Mouse (Mus musculus) MEL (cell line): ENCODE results near the gene Fblim1. TPM values are rescaled to one million over a fixed set of nuclear protein-coding genes. Genes with fewer than 3 reads are reported as not detected.

Experiments
- DNase-seq: peaks from one replicate; pipeline ENCODE4 v3.0.0; 2011; ENCODE audit warnings: low read depth, low spot score
- H3K27ac ChIP-seq: 2 replicates; pipeline ENCODE4 v1.5.1; 2012; ENCODE audit warnings: low read depth, mild to moderate bottlenecking, control low read depth, low read length, moderate library complexity; ENCODE audit not compliant: control insufficient read depth
- H3K27me3 ChIP-seq, 2 experiments: fragments of 150-350 bp in 1 of 2; sonication (generic) in 1 of 2; 2 replicates each; pipeline ENCODE4 v1.6.1; 2012; ENCODE audit warnings: low read length in 2 of 2, mild to moderate bottlenecking in 2 of 2, improper control_type of control experiment in 1 of 2, moderate library complexity in 1 of 2; ENCODE audit not compliant: insufficient read depth in 2 of 2, control insufficient read depth in 1 of 2
- H3K36me3 ChIP-seq, 2 experiments: 2 replicates each; pipeline ENCODE4 v1.6.1; 2012 to 2014; ENCODE audit warnings: low read length in 2 of 2, improper control_type of control experiment in 1 of 2, inconsistent platforms in 1 of 2, mild to moderate bottlenecking in 1 of 2; ENCODE audit not compliant: insufficient read depth in 2 of 2, control insufficient read depth in 1 of 2
- H3K4me1 ChIP-seq, 2 experiments: fragments of 150-350 bp in 1 of 2; sonication (generic) in 1 of 2; 2 replicates each; pipeline ENCODE4 v1.6.1; 2012; ENCODE audit warnings: low read length in 2 of 2, improper control_type of control experiment in 1 of 2, mild to moderate bottlenecking in 1 of 2; ENCODE audit not compliant: insufficient read depth in 2 of 2, control insufficient read depth in 1 of 2
- H3K4me3 ChIP-seq, 2 experiments: fragments of 150-350 bp in 1 of 2; sonication (generic) in 1 of 2; 2 replicates each; pipeline ENCODE4 v1.5.1; 2012; ENCODE audit warnings: low read depth in 2 of 2, low read length in 2 of 2, mild to moderate bottlenecking in 2 of 2, moderate library complexity in 2 of 2, control low read depth in 1 of 2, improper control_type of control experiment in 1 of 2; ENCODE audit not compliant: control insufficient read depth in 1 of 2, insufficient read depth in 1 of 2
- H3K79me2 ChIP-seq: 2 replicates; pipeline ENCODE4 v1.6.1; 2012; ENCODE audit warnings: mild to moderate bottlenecking, low read length, moderate library complexity; ENCODE audit not compliant: control insufficient read depth, poor library complexity, insufficient read depth
- H3K9ac ChIP-seq: 2 replicates; pipeline ENCODE4 v1.6.1; 2012; ENCODE audit warnings: low read depth, mild to moderate bottlenecking, control low read depth, low read length, moderate library complexity; ENCODE audit not compliant: control insufficient read depth, poor library complexity, severe bottlenecking
- H3K9me3 ChIP-seq: fragments of 150-350 bp; sonication (generic); replicated peaks from 2 replicates; pipeline ENCODE4 v1.6.1; 2012; ENCODE audit warnings: mild to moderate bottlenecking, low read length, improper control_type of control experiment, moderate library complexity; ENCODE audit not compliant: insufficient read depth
- CHD1 ChIP-seq: IDR thresholded peaks from 2 replicates; pipeline ENCODE4 v1.6.1; 2012; ENCODE audit warnings: low read depth, mild to moderate bottlenecking, inconsistent platforms, low read length, improper control_type of control experiment
- ETS1 ChIP-seq: IDR thresholded peaks from 2 replicates; pipeline ENCODE4 v1.6.1; 2012; ENCODE audit warnings: low read depth, mild to moderate bottlenecking, inconsistent platforms, low read length, improper control_type of control experiment, moderate library complexity
- GABPA ChIP-seq: IDR thresholded peaks from 2 replicates; pipeline ENCODE4 v1.6.1; 2012; ENCODE audit warnings: low read depth, mild to moderate bottlenecking, inconsistent platforms, low read length, improper control_type of control experiment, moderate library complexity
- HCFC1 ChIP-seq: IDR thresholded peaks from 2 replicates; pipeline ENCODE4 v1.6.1; 2012; ENCODE audit warnings: low read depth, mild to moderate bottlenecking, inconsistent platforms, low read length, improper control_type of control experiment, moderate library complexity
- JUND ChIP-seq: IDR thresholded peaks from 2 replicates; pipeline ENCODE4 v1.6.1; 2011; ENCODE audit warnings: low read depth, mild to moderate bottlenecking, improper control_type of control experiment, low read length
- KAT2A ChIP-seq: conservative IDR thresholded peaks from 2 replicates; pipeline ENCODE4 v1.6.1; 2012; ENCODE audit warnings: low read depth, low read length, improper control_type of control experiment, inconsistent platforms
- MEF2A ChIP-seq: IDR thresholded peaks from 2 replicates; pipeline ENCODE4 v1.6.1; 2014; ENCODE audit warnings: low read depth, mild to moderate bottlenecking, inconsistent platforms, low read length, improper control_type of control experiment; ENCODE audit not compliant: poor library complexity, insufficient replicate concordance, severe bottlenecking; ENCODE audit errors: extremely low read depth
- MYC ChIP-seq: IDR thresholded peaks from 2 replicates; pipeline ENCODE4 v1.6.1; 2011; ENCODE audit warnings: low read depth, mild to moderate bottlenecking, low read length, improper control_type of control experiment, moderate library complexity
- NRF1 ChIP-seq: IDR thresholded peaks from 2 replicates; pipeline ENCODE4 v1.6.1; 2014; ENCODE audit warnings: low read depth, mild to moderate bottlenecking, inconsistent platforms, low read length, improper control_type of control experiment, moderate library complexity; ENCODE audit not compliant: poor library complexity, insufficient read depth, severe bottlenecking
- POLR2A ChIP-seq, 2 experiments: IDR thresholded peaks; 2 replicates each; pipeline ENCODE4 v1.6.1; 2011 to 2012; ENCODE audit warnings: low read length in 2 of 2, mild to moderate bottlenecking in 2 of 2, control low read depth in 1 of 2, improper control_type of control experiment in 1 of 2, low read depth in 1 of 2, moderate library complexity in 1 of 2; ENCODE audit not compliant: control insufficient read depth in 1 of 2, insufficient read depth in 1 of 2, poor library complexity in 1 of 2
- RCOR1 ChIP-seq: IDR thresholded peaks from 2 replicates; pipeline ENCODE4 v1.6.1; 2012; ENCODE audit warnings: low read depth, mild to moderate bottlenecking, inconsistent platforms, low read length, improper control_type of control experiment
- TAL1 ChIP-seq: IDR thresholded peaks from 2 replicates; pipeline ENCODE4 v1.6.1; 2012; ENCODE audit warnings: mild to moderate bottlenecking, inconsistent platforms, low read length, moderate library complexity, mixed read lengths
- TCF12 ChIP-seq: IDR thresholded peaks from 2 replicates; pipeline ENCODE4 v1.6.1; 2014; ENCODE audit warnings: low read depth, mild to moderate bottlenecking, inconsistent platforms, low read length, improper control_type of control experiment, moderate library complexity
- UBTF ChIP-seq: IDR thresholded peaks from 2 replicates; pipeline ENCODE4 v1.6.1; 2012; ENCODE audit warnings: low read depth, mild to moderate bottlenecking, inconsistent platforms, low read length, improper control_type of control experiment, moderate library complexity, borderline replicate concordance; ENCODE audit not compliant: insufficient read depth
- USF1 ChIP-seq: IDR thresholded peaks from 2 replicates; pipeline ENCODE4 v1.6.1; 2014; ENCODE audit warnings: low read depth, mild to moderate bottlenecking, inconsistent platforms, low read length, improper control_type of control experiment, moderate library complexity
- USF2 ChIP-seq, 2 experiments: IDR thresholded peaks; 2 replicates each; pipeline ENCODE4 v1.6.1; 2011 to 2012; ENCODE audit warnings: improper control_type of control experiment in 2 of 2, low read length in 2 of 2, borderline replicate concordance in 1 of 2, inconsistent platforms in 1 of 2, low read depth in 1 of 2, mild to moderate bottlenecking in 1 of 2; ENCODE audit not compliant: insufficient read depth in 1 of 2
- ZKSCAN1 ChIP-seq: IDR thresholded peaks from 2 replicates; pipeline ENCODE4 v1.6.1; 2012; ENCODE audit warnings: low read depth, mild to moderate bottlenecking, inconsistent platforms, low read length, improper control_type of control experiment, moderate library complexity
- ZMIZ1 ChIP-seq: IDR thresholded peaks from 2 replicates; pipeline ENCODE4 v1.6.1; 2012; ENCODE audit warnings: low read depth, mild to moderate bottlenecking, inconsistent platforms, low read length, improper control_type of control experiment, moderate library complexity
- polyA plus RNA-seq, 2 experiments: library from polyadenylated mRNA; stranded (reverse) in 1 of 2; unstranded in 1 of 2; fragments of >175 nt in 1 of 2; fragments of >200 nt in 1 of 2; gene quantifications; 2 replicates each; pipeline versions ENCODE4 v1.2.1 to v1.2.4; 2012; ENCODE audit warnings: low replicate concordance in 2 of 2, low read depth in 1 of 2; ENCODE audit not compliant: insufficient read length in 2 of 2, insufficient read depth in 1 of 2, missing spikeins in 1 of 2
- total RNA-seq: library from RNA; depleted of rRNA; stranded (reverse); fragments of 300-350 nt; gene quantifications from 2 replicates; pipeline ENCODE4 v1.2.3, GENCODE M21; 2012

The Fblim1 gene
- total and polyA plus RNA-seq, 3 experiments: not detected

DNA sequence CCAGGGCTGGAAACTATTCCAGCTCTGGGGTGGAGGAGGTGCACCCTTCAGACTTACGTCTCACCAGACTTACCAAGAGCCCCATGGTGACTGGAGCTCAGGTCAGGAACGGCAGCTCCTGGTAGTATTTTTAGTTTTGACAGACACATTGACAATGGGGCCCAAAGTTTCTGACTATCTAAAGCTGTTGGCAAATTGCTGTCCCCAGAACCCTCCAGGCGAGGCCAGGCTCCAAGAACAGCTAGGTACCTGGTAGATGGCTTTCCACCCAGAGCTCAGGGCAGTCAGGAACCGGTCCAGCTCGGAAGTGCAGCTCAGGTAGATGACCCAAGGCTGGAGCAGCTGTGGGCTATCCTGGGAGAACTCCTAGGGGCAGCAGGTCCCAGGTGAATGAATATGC lies 21.6 kb upstream of the Fblim1 start:
- no peak for TF ChIP-seq HCFC1
- no peak for TF ChIP-seq ETS1
- no peak for TF ChIP-seq JUND
- no peak for TF ChIP-seq USF1
- TF ChIP-seq POLR2A (IDR thresholded peaks at IDR 0.05; ENCODE audit: control insufficient read depth in 1 of 2, insufficient read depth in 1 of 2, low read depth in 1 of 2, low read length in 2 of 2, poor library complexity in 1 of 2): no peak
- no peak for TF ChIP-seq RCOR1
- no peak for TF ChIP-seq UBTF
- TF ChIP-seq USF2 (IDR thresholded peaks at IDR 0.05; ENCODE audit: borderline replicate concordance in 1 of 2, insufficient read depth in 1 of 2, low read depth in 1 of 2, low read length in 2 of 2): no peak
- no peak overlapping the region for H3K4me3 ChIP-seq

DNA sequence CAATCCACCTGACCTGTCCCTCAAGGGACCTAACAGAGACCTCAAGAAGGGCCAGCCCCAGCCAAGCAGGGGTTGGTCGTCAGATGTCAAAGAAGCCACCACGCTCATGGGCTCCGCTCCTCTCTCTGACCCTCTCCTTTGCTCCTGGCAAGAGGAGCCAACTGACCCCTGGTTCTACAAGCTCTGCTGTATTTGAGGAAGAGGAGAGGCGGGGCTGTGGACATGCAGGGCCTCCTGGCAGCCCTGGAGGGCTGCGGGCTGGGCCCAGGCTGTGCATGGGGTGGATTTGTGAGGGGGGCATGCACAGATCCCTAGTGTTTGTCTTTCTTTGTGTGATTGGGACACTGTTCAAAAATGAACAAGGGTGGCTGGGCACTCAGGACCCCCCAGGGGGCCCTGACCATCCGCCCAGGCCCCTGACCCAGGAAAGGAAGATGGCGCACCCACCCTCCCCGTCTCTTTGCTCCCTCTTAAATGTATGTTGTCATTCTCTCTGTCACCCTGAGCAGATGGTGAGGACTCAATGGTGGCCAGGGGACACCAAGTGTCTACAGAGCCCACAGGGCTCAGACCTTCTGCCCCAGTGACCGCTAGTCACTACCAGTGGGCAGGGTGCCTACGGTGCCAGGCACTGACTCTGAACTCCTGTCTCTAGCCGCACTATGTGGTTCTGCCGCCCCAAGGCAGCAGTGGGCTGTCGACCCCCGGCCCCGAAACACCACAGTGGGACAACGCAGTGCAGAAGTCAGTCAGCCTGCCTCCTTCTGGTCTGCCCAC lies 20.1 kb upstream of the Fblim1 start:
- H3K4me3 ChIP-seq: no peak overlapping the region
- H3K4me1 ChIP-seq: no peaks in the 10 kb centered on the region
- H3K27ac ChIP-seq: no peak overlapping the region
- no peaks in the 10 kb centered on the region; a peak in 1 of 4 replicates for H3K36me3 ChIP-seq
- no peak for TF ChIP-seq CHD1
- no peak for TF ChIP-seq KAT2A
- TF ChIP-seq USF2 (IDR thresholded peaks at IDR 0.05; ENCODE audit: borderline replicate concordance in 1 of 2, insufficient read depth in 1 of 2, low read depth in 1 of 2, low read length in 2 of 2): no peak
- TF ChIP-seq TAL1: no peak
- no peak for TF ChIP-seq MYC
- TF ChIP-seq ZKSCAN1: no peak
- TF ChIP-seq GABPA: no peak
- TF ChIP-seq NRF1: no peak
- TF ChIP-seq POLR2A (IDR thresholded peaks at IDR 0.05; ENCODE audit: control insufficient read depth in 1 of 2, insufficient read depth in 1 of 2, low read depth in 1 of 2, low read length in 2 of 2, poor library complexity in 1 of 2): no peak
- TF ChIP-seq MEF2A: no peak
- no peak for TF ChIP-seq TCF12
- TF ChIP-seq ZMIZ1: no peak
- TF ChIP-seq, all 39 proteins: peak for 0
- no peaks in the 10 kb centered on the region for H3K79me2 ChIP-seq
- no peaks in the 10 kb centered on the region for H3K9me3 ChIP-seq
- H3K9ac ChIP-seq: no peak overlapping the region
- no peaks in the 10 kb centered on the region for H3K27me3 ChIP-seq
- DNase-seq: no peak

More for the DNA sequence above, 21.6 kb upstream of the Fblim1 start:
- Histone ChIP-seq H3K79me2 (no peaks in the 10 kb centered on the region), H3K9me3 (no peaks in the 10 kb centered on the region), H3K27me3 (no peaks in the 10 kb centered on the region), H3K4me1 (no peaks in the 10 kb centered on the region), H3K27ac (no peak overlapping the region), H3K36me3 (no peaks in the 10 kb centered on the region; a peak in 1 of 4 replicates), H3K9ac (no peak overlapping the region)
- DNase-seq: no peak
